Mouse (Mus musculus): ENCODE measurements around the gene 6030468B19Rik. TPM values are rescaled to one million over a fixed set of nuclear protein-coding genes. Genes with fewer than 3 reads are reported as not detected.

The 6030468B19Rik gene
- polyA plus RNA-seq, 2 experiments: 67.1 to 104 TPM

- DNase-seq (ENCODE audit: low read depth in 3 of 3, low spot score in 3 of 3) (no peak), ATAC-seq (ENCODE audit: insufficient read depth) (no peak)
- H3K9ac ChIP-seq (replicated peaks): peak overlapping the region; percentile 85
- H3K27me3 ChIP-seq (ENCODE audit: control insufficient read depth, insufficient read depth, low read length): no peaks in the 10 kb centered on the region
- H3K4me2 ChIP-seq (ENCODE audit: low read depth): peak overlapping the region; percentile 87
- WGBS (ENCODE audit: insufficient replicate concordance): 39% methylated on average over 5 of the region's 5 CpGs
- H3K4me1 ChIP-seq (replicated peaks; ENCODE audit: control insufficient read depth in 2 of 2, insufficient read depth in 2 of 2, low read length in 1 of 2): peaks cover 46 to 50% of the 10 kb centered on the region in 2 experiments
- no peaks in the 10 kb centered on the region for H3K9me3 ChIP-seq (ENCODE audit: control insufficient read depth, low read length)
- H3K27ac ChIP-seq: peak overlapping the region; percentile 99
- TF ChIP-seq CTCF (IDR thresholded peaks at IDR 0.05; ENCODE audit: low read depth) (no peak), EP300 (IDR thresholded peaks at IDR 0.05; ENCODE audit: low read depth) (no peak)
- H3K36me3 ChIP-seq (replicated peaks; ENCODE audit: control insufficient read depth, insufficient read depth, low read depth): peaks cover 47% of the 10 kb centered on the region
- H3K4me3 ChIP-seq (ENCODE audit: insufficient read depth in 1 of 2, low read depth in 2 of 2, low read length in 2 of 2): peak overlapping the region; percentile 77 to 88
These were observed 1.7 kb downstream of the 6030468B19Rik start for GRCm38 (mm10) chr11:117799174-117799573.

GRCm38 (mm10) chr11:117800038-117800437 is 2.6 kb downstream of the 6030468B19Rik start:
- Histone ChIP-seq H3K9ac (replicated peaks) (peak overlapping the region; percentile 85), H3K4me2 (ENCODE audit: low read depth) (peak overlapping the region; percentile 87), H3K36me3 (replicated peaks; ENCODE audit: control insufficient read depth, insufficient read depth, low read depth) (peaks cover 55% of the 10 kb centered on the region)

DNA sequence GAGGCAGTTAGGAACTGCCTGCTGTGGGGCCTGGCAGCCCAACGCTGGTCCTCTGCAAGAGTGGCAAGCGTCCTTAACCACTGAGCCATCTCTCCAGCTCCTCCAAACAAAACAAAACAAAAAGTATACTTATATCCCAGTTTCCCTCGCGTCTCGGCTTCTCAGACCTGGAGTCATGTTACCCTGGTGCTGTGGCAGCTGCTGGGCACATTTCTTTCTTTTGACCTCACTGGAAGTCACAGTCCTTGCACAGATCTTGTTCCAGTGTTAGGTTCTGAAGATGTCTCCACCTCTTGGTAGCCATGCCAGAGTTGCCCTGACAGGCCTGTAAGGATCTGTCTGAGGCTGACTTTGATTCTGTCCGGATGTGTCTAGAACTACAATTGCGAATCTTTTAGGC is 4.2 kb downstream of the 6030468B19Rik start:
- WGBS (ENCODE audit: insufficient replicate concordance): 86% methylated on average over 7 of the region's 7 CpGs
- no peak for TF ChIP-seq EP300 (IDR thresholded peaks at IDR 0.05; ENCODE audit: low read depth)
- TF ChIP-seq CTCF (IDR thresholded peaks at IDR 0.05; ENCODE audit: low read depth): no peak
- no peaks in the 10 kb centered on the region for H3K9me3 ChIP-seq (ENCODE audit: control insufficient read depth, low read length)
- H3K4me1 ChIP-seq (replicated peaks; ENCODE audit: control insufficient read depth in 2 of 2, insufficient read depth in 2 of 2, low read length in 1 of 2): peaks cover 36% of the 10 kb centered on the region in 2 experiments
- H3K36me3 ChIP-seq (replicated peaks; ENCODE audit: control insufficient read depth, insufficient read depth, low read depth): peaks cover 72% of the 10 kb centered on the region
- peak overlapping the region; percentile 87 for H3K4me2 ChIP-seq (ENCODE audit: low read depth)
- no peaks in the 10 kb centered on the region for H3K27me3 ChIP-seq (ENCODE audit: control insufficient read depth, insufficient read depth, low read length)
- peak overlapping the region; percentile 6 for H3K27ac ChIP-seq
- DNase-seq (ENCODE audit: low read depth in 3 of 3, low spot score in 3 of 3): no peak
- ATAC-seq (ENCODE audit: insufficient read depth): no peak
- H3K9ac ChIP-seq (replicated peaks): peak overlapping the region; percentile 51
- H3K4me3 ChIP-seq (ENCODE audit: insufficient read depth in 1 of 2, low read depth in 2 of 2, low read length in 2 of 2): peak overlapping the region; percentile 51 to 77

More at GRCm38 (mm10) chr11:117800038-117800437, 2.6 kb downstream of the 6030468B19Rik start:
- Histone ChIP-seq H3K27ac (peak overlapping the region; percentile 99), H3K4me3 (ENCODE audit: insufficient read depth in 1 of 2, low read depth in 2 of 2, low read length in 2 of 2) (peak overlapping the region; percentile 77 to 88), H3K9me3 (ENCODE audit: control insufficient read depth, low read length) (no peaks in the 10 kb centered on the region), H3K27me3 (ENCODE audit: control insufficient read depth, insufficient read depth, low read length) (no peaks in the 10 kb centered on the region), H3K4me1 (replicated peaks; ENCODE audit: control insufficient read depth in 2 of 2, insufficient read depth in 2 of 2, low read length in 1 of 2) (peaks cover 46 to 48% of the 10 kb centered on the region in 2 experiments)
- no peak for TF ChIP-seq EP300 (IDR thresholded peaks at IDR 0.05; ENCODE audit: low read depth)
- no peak for TF ChIP-seq CTCF (IDR thresholded peaks at IDR 0.05; ENCODE audit: low read depth)
- WGBS (ENCODE audit: insufficient replicate concordance): 83% methylated on average over 7 of the region's 7 CpGs
- no peak for ATAC-seq (ENCODE audit: insufficient read depth)
- no peak for DNase-seq (ENCODE audit: low read depth in 3 of 3, low spot score in 3 of 3)

DNA sequence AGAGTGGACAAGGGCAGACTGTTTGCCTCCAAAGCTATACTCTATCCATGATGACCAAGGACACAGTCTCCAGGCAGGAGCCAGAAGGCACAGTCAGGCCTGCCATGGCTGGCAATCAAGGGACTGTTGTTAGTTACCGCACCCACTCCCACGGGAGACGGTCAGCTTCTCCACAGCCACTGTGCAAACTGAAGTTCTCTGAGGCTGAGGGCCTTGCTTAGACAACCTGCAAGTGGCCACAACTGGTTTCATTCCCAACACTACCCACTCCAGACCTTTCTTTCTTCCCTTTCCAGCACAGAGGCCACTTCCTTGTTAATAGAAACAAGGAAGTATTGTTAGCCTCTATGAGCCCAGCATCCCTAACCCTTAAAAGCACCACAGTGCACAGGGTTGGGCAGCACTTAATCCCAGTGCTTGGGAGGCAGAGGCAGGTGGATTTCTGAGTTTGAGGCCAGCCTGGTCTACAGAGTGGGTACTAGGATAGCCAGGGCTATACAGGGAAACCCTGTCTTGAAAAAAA is 5.8 kb downstream of the 6030468B19Rik start:
- H3K4me3 ChIP-seq (ENCODE audit: insufficient read depth in 1 of 2, low read depth in 2 of 2, low read length in 2 of 2): peak overlapping the region; percentile 11 to 22; a peak in 3 of 4 replicates
- H3K4me2 ChIP-seq (ENCODE audit: low read depth): peak overlapping the region; percentile 87
- 87% methylated on average over 3 of the region's 3 CpGs for WGBS (ENCODE audit: insufficient replicate concordance)
- H3K9ac ChIP-seq (replicated peaks): peak overlapping the region; percentile 47; the same call in 1 of the 2 replicates
- ATAC-seq (ENCODE audit: insufficient read depth) (no peak), DNase-seq (ENCODE audit: low read depth in 3 of 3, low spot score in 3 of 3) (no peak)
- no peaks in the 10 kb centered on the region for H3K9me3 ChIP-seq (ENCODE audit: control insufficient read depth, low read length)
- TF ChIP-seq CTCF (IDR thresholded peaks at IDR 0.05; ENCODE audit: low read depth) (no peak), EP300 (IDR thresholded peaks at IDR 0.05; ENCODE audit: low read depth) (no peak)
- peak overlapping the region; percentile 22; the same call in 1 of the 2 replicates for H3K27ac ChIP-seq
- H3K4me1 ChIP-seq (replicated peaks; ENCODE audit: control insufficient read depth in 2 of 2, insufficient read depth in 2 of 2, low read length in 1 of 2): peaks cover 29 to 30% of the 10 kb centered on the region in 2 experiments
- H3K36me3 ChIP-seq (replicated peaks; ENCODE audit: control insufficient read depth, insufficient read depth, low read depth): peaks cover 85% of the 10 kb centered on the region
- H3K27me3 ChIP-seq (ENCODE audit: control insufficient read depth, insufficient read depth, low read length): no peaks in the 10 kb centered on the region

DNA sequence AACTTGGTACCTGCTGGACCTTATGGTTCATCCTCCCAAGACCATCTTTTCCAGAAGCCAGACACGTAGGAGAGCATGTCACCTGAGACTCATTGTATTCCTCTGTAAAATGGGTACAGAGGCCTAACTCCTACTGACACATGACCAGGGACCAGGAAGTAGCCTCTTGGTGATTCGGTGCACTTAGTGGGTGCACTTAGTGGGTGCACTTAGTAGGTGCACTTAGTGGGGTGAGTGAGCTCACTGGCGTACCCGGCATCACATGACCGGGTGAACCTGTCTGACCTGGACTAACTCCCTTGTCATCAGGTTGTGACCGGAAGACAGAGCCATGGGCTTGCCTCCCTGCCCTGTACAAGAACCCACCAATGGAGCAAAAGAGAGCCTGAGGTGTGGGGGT is 9.3 kb downstream of the 6030468B19Rik start:
- WGBS (ENCODE audit: insufficient replicate concordance): 91% methylated on average over 6 of the region's 6 CpGs
- Histone ChIP-seq H3K4me1 (replicated peaks; ENCODE audit: control insufficient read depth in 2 of 2, insufficient read depth in 2 of 2, low read length in 1 of 2) (peaks cover 21 to 25% of the 10 kb centered on the region in 2 experiments), H3K36me3 (replicated peaks; ENCODE audit: control insufficient read depth, insufficient read depth, low read depth) (peaks cover 61% of the 10 kb centered on the region), H3K9ac (replicated peaks) (no peak overlapping the region), H3K27me3 (ENCODE audit: control insufficient read depth, insufficient read depth, low read length) (no peaks in the 10 kb centered on the region), H3K27ac (no peak overlapping the region), H3K9me3 (ENCODE audit: control insufficient read depth, low read length) (no peaks in the 10 kb centered on the region), H3K4me2 (ENCODE audit: low read depth) (no peak overlapping the region), H3K4me3 (ENCODE audit: insufficient read depth in 1 of 2, low read depth in 2 of 2, low read length in 2 of 2) (no peak overlapping the region)
- ATAC-seq (ENCODE audit: insufficient read depth): no peak
- TF ChIP-seq CTCF (IDR thresholded peaks at IDR 0.05; ENCODE audit: low read depth) (no peak), EP300 (IDR thresholded peaks at IDR 0.05; ENCODE audit: low read depth) (no peak)
- no peak for DNase-seq (ENCODE audit: low read depth in 3 of 3, low spot score in 3 of 3)

Data from liver, embryonic 14.5 days (tissue).